8 mouse cellular contexts compared by ENCODE assay signal in the genomic region with DNA sequence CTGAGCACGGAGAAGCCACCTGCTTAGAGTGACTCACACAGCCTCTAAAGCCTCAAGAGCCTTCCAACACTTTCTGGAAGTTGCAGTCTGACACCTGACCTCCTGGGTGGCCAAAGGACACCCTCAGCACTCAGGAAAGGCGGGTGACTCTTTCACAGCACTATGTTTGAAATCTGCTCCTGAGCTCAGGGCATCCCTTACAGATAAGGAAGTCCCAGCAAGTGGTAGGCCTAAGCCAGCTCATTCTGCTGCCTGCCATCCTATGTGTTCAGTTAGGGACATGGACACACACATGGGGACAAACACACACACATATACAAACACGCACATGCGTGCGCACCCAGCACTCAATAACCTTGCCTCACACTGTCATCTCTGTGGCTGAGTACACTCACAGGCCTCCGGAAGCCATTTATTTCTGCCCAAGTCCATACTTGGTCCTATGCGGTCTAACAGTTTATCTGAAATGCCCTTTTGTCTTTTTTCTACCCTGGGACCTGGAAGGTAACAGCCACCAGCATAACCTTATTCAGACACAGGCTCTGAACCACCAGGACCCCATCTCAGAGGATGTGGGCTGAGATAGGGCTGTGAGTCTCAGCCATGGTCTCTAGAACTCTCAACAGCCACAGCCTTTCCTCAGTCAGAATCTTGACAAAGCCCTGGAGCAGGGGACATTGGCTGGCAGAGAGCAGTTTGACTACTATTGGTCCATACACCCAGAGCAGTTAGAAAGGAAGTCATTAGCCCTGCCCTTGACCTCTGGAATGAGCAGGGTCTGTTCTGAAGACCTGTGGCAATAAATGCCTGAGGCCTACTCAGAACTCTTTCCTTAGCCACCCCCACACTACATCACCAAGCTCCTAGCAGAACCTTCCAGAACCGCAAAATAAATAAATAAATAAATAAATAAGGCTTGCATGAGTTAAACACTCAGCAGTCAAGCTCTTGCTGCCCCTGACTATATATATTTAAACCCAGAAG. TPM values are rescaled to one million over a fixed set of nuclear protein-coding genes. Genes with fewer than 3 reads are reported as not detected.
DNase-seq lines count a peak whose midpoint lies in the region; ATAC-seq and TF ChIP-seq lines count a peak whose summit lies in the region.

No protein-coding gene starts in this region.

- peak overlapping the region; percentile 1 for H3ac ChIP-seq in myocyte (ENCODE audit: control insufficient read depth, insufficient read length)

- DNase-seq in kidney, adult 9 months = peak; percentile 40
- DNase-seq in kidney, postnatal 25 days = no peak
- no peak for DNase-seq in MEL (ENCODE audit: low read depth, low spot score)
- DNase-seq in hindbrain, embryonic 11.5 days (ENCODE audit: low spot score) = no peak
- no peak for DNase-seq in MN1 (ENCODE audit: low spot score)
- DNase-seq in layer of hippocampus, adult 18-20 months (ENCODE audit: low spot score in 2 of 2) = no peak
- DNase-seq in right cerebral cortex, postnatal 14 days = no peak

- no peak overlapping the region for H3K4me2 ChIP-seq in hindbrain, embryonic 11.5 days (replicated peaks; ENCODE audit: low read depth, low read length)
- peak overlapping the region; percentile 87 for H3K4me2 ChIP-seq in myocyte (ENCODE audit: low read depth)

- no peak for TF ChIP-seq CTCF in MEL (IDR thresholded peaks at IDR 0.05 in 2 of 3, conservative IDR thresholded peaks at IDR 0.05 in 1 of 3; ENCODE audit: control insufficient read depth in 1 of 3, insufficient read depth in 1 of 3, low read depth in 2 of 3, low read length in 3 of 3, poor library complexity in 1 of 3, severe bottlenecking in 1 of 3)

- WGBS in hindbrain, embryonic 11.5 days = 86% methylated on average over 8 of the region's 8 CpGs

- TF ChIP-seq POLR2A in MEL (IDR thresholded peaks at IDR 0.05; ENCODE audit: control insufficient read depth in 1 of 2, insufficient read depth in 1 of 2, low read depth in 1 of 2, low read length in 2 of 2, poor library complexity in 1 of 2) = no peak
- peak; percentile 53 for TF ChIP-seq POLR2A in myocyte (IDR thresholded peaks at IDR 0.05; ENCODE audit: insufficient read length, low read depth)

- H3K9ac ChIP-seq in MEL (ENCODE audit: control insufficient read depth, low read depth, low read length, poor library complexity, severe bottlenecking) = no peak overlapping the region
- H3K9ac ChIP-seq in hindbrain, embryonic 11.5 days (ENCODE audit: low read depth, low read length) = no peak overlapping the region

- H3K36me3 ChIP-seq in MEL (ENCODE audit: control insufficient read depth in 1 of 2, insufficient read depth in 2 of 2, low read length in 2 of 2) (peaks cover 6 to 31% of the 10 kb centered on the region in 2 experiments), myocyte (ENCODE audit: control insufficient read depth, insufficient read depth) (peaks cover 61% of the 10 kb centered on the region)
- H3K36me3 ChIP-seq in hindbrain, embryonic 11.5 days (ENCODE audit: control insufficient read depth, insufficient read depth, low read length) = no peaks in the 10 kb centered on the region

- peak overlapping the region; percentile 40; the same call in 1 of the 2 replicates for H3K27ac ChIP-seq in MEL (ENCODE audit: control insufficient read depth, low read depth, low read length)
- H3K27ac ChIP-seq in hindbrain, embryonic 11.5 days (ENCODE audit: low read depth, low read length) = peak overlapping the region; percentile 30; the same call in 1 of the 2 replicates

- no peak for TF ChIP-seq RAD21 in MEL (IDR thresholded peaks at IDR 0.05; ENCODE audit: low read depth, low read length)

- no peak for TF ChIP-seq EP300 in MEL (IDR thresholded peaks at IDR 0.05; ENCODE audit: low read depth in 1 of 2, low read length in 2 of 2)

- peaks cover 11 to 21% of the 10 kb centered on the region in 2 experiments for H3K4me1 ChIP-seq in MEL (ENCODE audit: control insufficient read depth in 1 of 2, insufficient read depth in 2 of 2, low read length in 2 of 2)
- H3K4me1 ChIP-seq in hindbrain, embryonic 11.5 days (replicated peaks; ENCODE audit: control insufficient read depth, insufficient read depth, low read length) = peaks cover 10% of the 10 kb centered on the region

- H3K9me3 ChIP-seq in MEL (replicated peaks; ENCODE audit: insufficient read depth, low read length) = no peaks in the 10 kb centered on the region
- H3K9me3 ChIP-seq in hindbrain, embryonic 11.5 days (ENCODE audit: control insufficient read depth, low read length) = no peaks in the 10 kb centered on the region

- H3K4me3 ChIP-seq in MEL (ENCODE audit: control insufficient read depth in 1 of 2, insufficient read depth in 1 of 2, low read depth in 2 of 2, low read length in 2 of 2) (no peak overlapping the region), myocyte (no peak overlapping the region)
- no peak overlapping the region for H3K4me3 ChIP-seq in hindbrain, embryonic 11.5 days (ENCODE audit: low read depth, low read length)

- peaks cover 3% of the 10 kb centered on the region; the same call in 1 of the 2 replicates for H3K79me2 ChIP-seq in MEL (ENCODE audit: control insufficient read depth, insufficient read depth, low read length, poor library complexity)
- H3K79me2 ChIP-seq in myocyte (ENCODE audit: control insufficient read depth, insufficient read depth) = peaks cover 96% of the 10 kb centered on the region

- H3K27me3 ChIP-seq in MEL (ENCODE audit: control insufficient read depth in 1 of 2, insufficient read depth in 2 of 2, low read length in 2 of 2) = no peaks in the 10 kb centered on the region
- no peaks in the 10 kb centered on the region for H3K27me3 ChIP-seq in hindbrain, embryonic 11.5 days (ENCODE audit: control insufficient read depth, insufficient read depth, low read length)
- no peaks in the 10 kb centered on the region for H3K27me3 ChIP-seq in myocyte (ENCODE audit: control insufficient read depth, insufficient read depth, insufficient read length)

- no peak for ATAC-seq in hindbrain, embryonic 11.5 days (ENCODE audit: low FRiP score)

TF ChIP-seq in MEL, 35 proteins besides CTCF, POLR2A, EP300 and RAD21:
- TF ChIP-seq ETS1 (IDR thresholded peaks at IDR 0.05; ENCODE audit: low read depth, low read length) (no peak), MEF2A (IDR thresholded peaks at IDR 0.05; ENCODE audit: extremely low read depth, insufficient replicate concordance, low read depth, low read length, poor library complexity, severe bottlenecking) (no peak), CHD2 (IDR thresholded peaks at IDR 0.05; ENCODE audit: low read length) (no peak), MAZ (IDR thresholded peaks at IDR 0.05; ENCODE audit: low read depth, low read length) (no peak), NELFE (IDR thresholded peaks at IDR 0.05; ENCODE audit: low read depth, low read length) (no peak), TAL1 (IDR thresholded peaks at IDR 0.05; ENCODE audit: low read length) (no peak), GABPA (IDR thresholded peaks at IDR 0.05; ENCODE audit: low read depth, low read length) (no peak), ZKSCAN1 (IDR thresholded peaks at IDR 0.05; ENCODE audit: low read depth, low read length) (no peak), SIN3A (IDR thresholded peaks at IDR 0.05; ENCODE audit: low read length) (no peak), TBP (IDR thresholded peaks at IDR 0.05; ENCODE audit: low read depth, low read length) (no peak), SMC3 (IDR thresholded peaks at IDR 0.05; ENCODE audit: low read depth, low read length) (no peak)
TF ChIP-seq in MEL: peak in this region for 0.

TF ChIP-seq in myocyte, 11 proteins besides CTCF, POLR2A, EP300 and RAD21:
- no peak for TF ChIP-seq SRF (IDR thresholded peaks at IDR 0.05; ENCODE audit: control insufficient read depth, insufficient read length, low read depth)
- TF ChIP-seq MYOG (IDR thresholded peaks at IDR 0.05; ENCODE audit: control insufficient read depth in 1 of 3, insufficient read depth in 1 of 3, insufficient read length in 2 of 3, low read depth in 2 of 3) = peak in 1 of 3 experiments; percentile 64
- peak in 2 of 3 experiments; percentile 26 to 68 for TF ChIP-seq MYOD1 (IDR thresholded peaks at IDR 0.05; ENCODE audit: control insufficient read depth in 1 of 3, insufficient read length in 2 of 3, low read depth in 2 of 3)
- TF ChIP-seq POLR2AphosphoS2 (IDR thresholded peaks at IDR 0.05; ENCODE audit: insufficient read length, low read depth) = peak; percentile 58
TF ChIP-seq in myocyte: peak in this region for 3.

RNA-seq across cellular contexts. Expression of a gene that starts 42.2 kb away (rescaled TPM):
- total RNA-seq in MEL (2012; rRNA removed) = 59.3 and 65.1 TPM in 2 replicates
- polyA plus RNA-seq in MEL (2012; ENCODE audit: insufficient read depth in 1 of 2, insufficient read length in 2 of 2, low read depth in 1 of 2, low replicate concordance in 2 of 2, missing spikeins in 1 of 2) = 100 to 1,000 TPM; 158 to 176 TPM
- 20.7 and 29.8 TPM in 2 replicates for polyA plus RNA-seq in hindbrain, embryonic 11.5 days (2014; fragmentation: Nextera tagmentation; extraction: Ambion mirVana)
- polyA plus RNA-seq in myocyte (2012; fragmentation: generic; extraction: Trizol) = 466 TPM
- total RNA-seq in layer of hippocampus, adult 18-20 months (2021) = 10 to 100 TPM; 86.7 to 88.3 TPM

RNA-seq across cellular contexts. Expression of a gene that starts 43.0 kb away (rescaled TPM):
- total RNA-seq in MEL (2012; rRNA removed) = 0.39 and 1.4 TPM in 2 replicates
- polyA plus RNA-seq in MEL (2012; ENCODE audit: insufficient read depth in 1 of 2, insufficient read length in 2 of 2, low read depth in 1 of 2, low replicate concordance in 2 of 2, missing spikeins in 1 of 2) (under 1 TPM in 1 of 2 experiments, not detected in 1; 0.74 TPM), myocyte (2012; fragmentation: generic; extraction: Trizol) (0.38 TPM)
- polyA plus RNA-seq in hindbrain, embryonic 11.5 days (2014; fragmentation: Nextera tagmentation; extraction: Ambion mirVana) = 0.06 and 0.20 TPM in 2 replicates
- 1 to 10 TPM; 8.0 to 8.9 TPM for total RNA-seq in layer of hippocampus, adult 18-20 months (2021)
